Mouse (Mus musculus): Measurements from ENCODE around the gene Vipas39. TPM values are rescaled to one million over a fixed set of nuclear protein-coding genes. Genes with fewer than 3 reads are reported as not detected.

Gene Vipas39
- total RNA-seq, 2 experiments from 2014 or later = 7.3 to 10.1 TPM

- intact Hi-C loops (cut with DNase I) = no loop called here
- peak; percentile 41 to 58 for DNase-seq
These were observed 66.0 kb downstream of the Vipas39 start, which contains the start of gene Tmed8 for GRCm38 (mm10) chr12:87199973-87200586. Gene Tmed8 (minus strand): TSS chr12:87200454.

DNA sequence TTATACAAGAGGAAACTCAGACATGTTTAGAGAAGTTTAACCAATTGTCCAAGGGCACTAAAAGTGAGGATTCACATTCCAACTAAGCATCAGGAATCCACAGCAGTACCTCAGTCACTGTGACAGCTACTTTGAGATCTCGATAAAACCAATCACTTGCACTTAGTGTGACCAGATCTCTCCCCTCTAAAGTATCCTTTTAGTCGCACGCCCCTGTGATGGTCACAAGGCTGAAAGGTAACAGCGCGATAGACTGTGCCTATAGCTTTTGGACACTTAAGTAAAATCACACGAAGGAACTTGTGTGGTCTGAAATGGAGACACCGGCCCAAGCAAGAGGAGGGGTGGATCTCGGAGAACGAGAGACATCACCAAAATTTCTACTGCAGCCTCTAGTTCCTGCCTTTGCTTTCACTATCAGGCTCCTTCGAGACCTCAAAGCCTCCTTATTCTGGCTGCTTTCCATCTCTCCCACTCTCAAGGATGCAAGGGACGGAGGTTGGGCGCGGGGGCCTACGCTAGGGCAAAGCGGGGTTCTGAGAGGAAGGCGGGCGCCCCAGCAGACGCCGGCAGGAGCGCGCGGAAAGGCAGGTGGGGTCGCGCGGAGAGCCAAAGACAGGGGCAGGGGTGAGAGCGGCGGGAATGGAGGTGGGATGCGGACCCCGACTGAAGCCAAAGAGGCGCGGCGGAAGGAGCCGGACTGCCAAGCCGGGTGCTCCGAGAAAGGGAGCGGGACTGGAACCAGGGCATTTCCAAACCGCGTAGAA is 66.7 kb downstream of the Vipas39 start, which contains the start of gene Samd15:
Samd15 (plus strand) TSS at position 518 of the 767 bp plus-strand sequence.
- peak in 1 of 2 experiments; percentile 8 for DNase-seq
- intact Hi-C loops (cut with DNase I) = no loop called here

- DNase-seq = no peak
- intact Hi-C loops (cut with DNase I) = no loop called here
These were observed 67.3 kb downstream of the Vipas39 start for GRCm38 (mm10) chr12:87198792-87199191.

- DNase-seq = no peak
- intact Hi-C loops (cut with DNase I) = no loop called here
These were observed 69.7 kb downstream of the Vipas39 start for GRCm38 (mm10) chr12:87196310-87196709.

GRCm38 (mm10) chr12:87195069-87195468 is 71.0 kb downstream of the Vipas39 start:
- intact Hi-C loops (cut with DNase I) = no loop called here
- no peak for DNase-seq

GRCm38 (mm10) chr12:87193008-87193407 is 73.0 kb downstream of the Vipas39 start:
- intact Hi-C loops (cut with DNase I) = no loop called here
- no peak for DNase-seq

Small RNA genes within 50 kb of the gene (microRNA-seq; reads per million reads assigned to microRNA genes)
- gene Gm47293 = 0 reads per million in 2 experiments

Other genes with a start within 250 kb of the Vipas39 start
- not detected for gene Tmem63c, start 244.9 kb downstream of the Vipas39 start, total RNA-seq (2021)
- gene Ngb, start 163.7 kb downstream of the Vipas39 start, total RNA-seq (2021) = not detected
- gene Gstz1, start 119.1 kb downstream of the Vipas39 start, total RNA-seq (2021) = 10 to 100 TPM; 34.9 to 36.0 TPM
- 1 to 10 TPM; 4.4 to 5.0 TPM for gene Pomt2, start 118.3 kb downstream of the Vipas39 start, total RNA-seq (2021)
- gene Samd15, start 66.5 kb downstream of the Vipas39 start, total RNA-seq (2021) = not detected
- gene Tmed8, start 65.8 kb downstream of the Vipas39 start, total RNA-seq (2021) = 1 to 10 TPM; 1.7 to 1.9 TPM
- gene Noxred1, start 27.5 kb downstream of the Vipas39 start, total RNA-seq (2021) = under 1 TPM; 0.33 to 0.47 TPM
- gene Ahsa1, start 223 bp upstream of the Vipas39 start, total RNA-seq (2021) = 100 to 1,000 TPM; 117 to 123 TPM
- not detected for gene Ism2, start 33.4 kb upstream of the Vipas39 start, total RNA-seq (2021)
- gene Sptlc2, start 122.1 kb upstream of the Vipas39 start, total RNA-seq (2021) = 10 to 100 TPM in 1 of 2 experiments, 1 to 10 TPM in 1; 9.2 to 10.5 TPM
- gene Slirp, start 177.6 kb upstream of the Vipas39 start, total RNA-seq (2021) = 100 to 1,000 TPM; 139 to 146 TPM
- 1 to 10 TPM; 3.5 to 6.7 TPM for gene Alkbh1, start 177.8 kb upstream of the Vipas39 start, total RNA-seq (2021)
- gene Snw1, start 206.0 kb upstream of the Vipas39 start, total RNA-seq (2021) = 10 to 100 TPM; 39.0 to 47.6 TPM
- gene Gm5788, start 228.5 kb upstream of the Vipas39 start, total RNA-seq (2021) = not detected
- gene Gm8300, start 248.1 kb upstream of the Vipas39 start, total RNA-seq (2021) = not detected